Comparison of ENCODE assay signal across 7 mouse cellular contexts in the genomic region with DNA sequence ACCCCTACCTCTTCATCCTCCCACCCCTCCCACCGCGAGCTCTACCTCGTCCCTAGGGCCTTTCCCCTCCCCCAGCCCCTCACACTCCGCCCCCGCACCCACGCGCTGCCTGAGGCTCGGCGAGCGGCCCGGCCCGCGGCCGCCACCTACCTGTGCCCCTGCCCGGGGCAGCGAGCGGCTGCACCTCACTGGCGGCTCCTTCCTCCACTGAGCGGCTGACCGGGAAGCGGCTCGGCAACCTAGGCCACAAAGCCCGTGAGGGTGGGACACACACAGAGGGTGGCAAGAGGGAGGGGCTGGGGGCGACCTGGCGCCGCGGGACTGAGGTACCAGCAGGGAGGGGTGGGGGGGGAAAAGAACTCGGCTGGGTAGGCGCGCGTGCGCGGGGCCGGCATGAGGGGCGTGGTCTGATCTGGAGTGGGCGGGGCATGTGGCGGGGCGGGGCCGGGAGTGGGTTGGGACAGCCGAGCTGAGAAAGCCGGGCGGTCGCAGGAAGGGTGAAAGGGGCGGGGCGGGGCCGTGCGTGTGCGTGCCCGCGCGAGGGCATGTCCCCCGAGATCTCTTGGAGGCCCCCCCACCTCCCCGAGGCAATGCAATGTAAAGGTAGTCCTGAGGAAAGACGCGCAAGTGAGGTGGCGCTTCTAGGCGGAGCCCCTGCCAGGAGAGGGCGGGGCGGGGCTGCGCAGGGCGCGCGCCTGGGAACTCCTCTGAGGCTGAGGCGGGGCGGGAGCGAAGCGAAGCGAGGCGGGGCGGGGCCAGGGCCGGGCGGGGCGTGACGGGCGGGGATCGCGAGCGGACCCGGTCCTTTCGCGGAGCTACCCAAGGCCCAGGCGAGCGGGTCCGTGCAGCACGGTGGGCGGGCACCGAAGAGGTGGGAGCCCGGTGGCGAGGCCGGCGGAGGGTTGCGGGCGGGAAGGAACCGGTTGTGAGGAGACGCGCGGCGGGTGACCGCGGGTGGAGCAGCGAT. TPM values are rescaled to one million over a fixed set of nuclear protein-coding genes. Genes with fewer than 3 reads are reported as not detected.
A peak's percentile ranks its signal among the peaks of the same experiment; 100 is the strongest.
DNase-seq lines count a peak whose midpoint lies in the region; ATAC-seq lines count a peak whose summit lies in the region.

Gene Lrrc42, minus strand, starts transcription at position 408 of the 967 bp plus-strand sequence.
Gene Hspb11, plus strand, starts transcription at position 469 of the 967 bp plus-strand sequence.

- peak within 1 kb of the TSS; percentile 80 for H3K9ac ChIP-seq in embryonic facial prominence, embryonic 11.5 days (replicated peaks; ENCODE audit: low read length)
- peak within 1 kb of the TSS; percentile 84 for H3K9ac ChIP-seq in midbrain, embryonic 13.5 days (replicated peaks)

- ATAC-seq in embryonic facial prominence, embryonic 11.5 days (replicated peaks; ENCODE audit: insufficient number of reproducible peaks, low FRiP score, low TSS enrichment, low read depth), result peak; percentile 92
- peak; percentile 91 for ATAC-seq in granulocyte monocyte progenitor cell, adult 5-6 weeks (replicated peaks; ENCODE audit: poor library complexity, severe bottlenecking)
- ATAC-seq in midbrain, embryonic 13.5 days, result peak; percentile 96

- H3K27ac ChIP-seq in embryonic facial prominence, embryonic 11.5 days (replicated peaks; ENCODE audit: low read depth, low read length), result peak within 1 kb of the TSS; percentile 41; the same call in 1 of the 2 replicates
- peak within 1 kb of the TSS; percentile 96 for H3K27ac ChIP-seq in limb, embryonic 10.5 days
- peak within 1 kb of the TSS; percentile 85 for H3K27ac ChIP-seq in midbrain, embryonic 13.5 days

- DNase-seq in adrenal gland, postnatal 14 days, result peak; percentile 99
- DNase-seq in embryonic facial prominence, embryonic 11.5 days (ENCODE audit: low spot score), result peak; percentile 96
- peak; percentile 96 for DNase-seq in kidney, adult 11 months
- peak; percentile 100 for DNase-seq in limb, embryonic 10.5 days (ENCODE audit: low spot score)
- DNase-seq in spleen, adult 12 weeks (ENCODE audit: low spot score), result peak; percentile 92

- no peaks in the 10 kb centered on the region for H3K9me3 ChIP-seq in embryonic facial prominence, embryonic 11.5 days (replicated peaks; ENCODE audit: control insufficient read depth, low read length)
- no peaks in the 10 kb centered on the region for H3K9me3 ChIP-seq in limb, embryonic 10.5 days (replicated peaks)
- H3K9me3 ChIP-seq in midbrain, embryonic 13.5 days, result no peaks in the 10 kb centered on the region

- H3K4me2 ChIP-seq in embryonic facial prominence, embryonic 11.5 days (ENCODE audit: low read depth, low read length), result peak within 1 kb of the TSS; percentile 67
- peak within 1 kb of the TSS; percentile 67 for H3K4me2 ChIP-seq in midbrain, embryonic 13.5 days (replicated peaks)

- no peaks in the 10 kb centered on the region for H3K4me1 ChIP-seq in embryonic facial prominence, embryonic 11.5 days (ENCODE audit: control insufficient read depth, insufficient read depth, low read length)
- peaks cover 38% of the 10 kb centered on the region for H3K4me1 ChIP-seq in limb, embryonic 10.5 days
- H3K4me1 ChIP-seq in midbrain, embryonic 13.5 days (replicated peaks), result peaks cover 32% of the 10 kb centered on the region

- no peaks in the 10 kb centered on the region for H3K27me3 ChIP-seq in embryonic facial prominence, embryonic 11.5 days (ENCODE audit: control insufficient read depth, insufficient read depth, low read length)
- H3K27me3 ChIP-seq in limb, embryonic 10.5 days (ENCODE audit: low read depth, poor library complexity, severe bottlenecking), result no peaks in the 10 kb centered on the region
- no peaks in the 10 kb centered on the region for H3K27me3 ChIP-seq in midbrain, embryonic 13.5 days

- WGBS in embryonic facial prominence, embryonic 11.5 days, result under 1% methylated on average over 93 of the region's 101 CpGs
- under 1% methylated on average over 97 of the region's 101 CpGs for WGBS in limb, embryonic 10.5 days
- WGBS in midbrain, embryonic 13.5 days, result under 1% methylated on average over 98 of the region's 101 CpGs

- no peaks in the 10 kb centered on the region for H3K36me3 ChIP-seq in embryonic facial prominence, embryonic 11.5 days (replicated peaks; ENCODE audit: control insufficient read depth, insufficient read depth, low read depth, low read length)
- no peaks in the 10 kb centered on the region for H3K36me3 ChIP-seq in limb, embryonic 10.5 days
- no peaks in the 10 kb centered on the region for H3K36me3 ChIP-seq in midbrain, embryonic 13.5 days

- peak within 1 kb of the TSS; percentile 84 for H3K4me3 ChIP-seq in embryonic facial prominence, embryonic 11.5 days (ENCODE audit: low read depth, low read length)
- peak within 1 kb of the TSS; percentile 66 for H3K4me3 ChIP-seq in limb, embryonic 10.5 days
- peak within 1 kb of the TSS; percentile 75 for H3K4me3 ChIP-seq in midbrain, embryonic 13.5 days (replicated peaks)

RNA-seq across cellular contexts. Expression of gene Lrrc42, which starts in this region (rescaled TPM):
- total RNA-seq in adrenal gland, postnatal 14 days (2021), result 28.2 and 32.3 TPM in 2 replicates
- 101 and 105 TPM in 2 replicates for polyA plus RNA-seq in embryonic facial prominence, embryonic 11.5 days (2014; fragmentation: Nextera tagmentation; extraction: Ambion mirVana)
- total RNA-seq in granulocyte monocyte progenitor cell, adult 5-6 weeks (2014; fragmentation: Nextera tagmentation), result 20.4 and 21.8 TPM in 2 replicates
- total RNA-seq in granulocyte monocyte progenitor cell, adult 5-6 weeks (2017), result 2.5 and 4.7 TPM in 2 replicates
- 75.1 and 89.6 TPM in 2 replicates for polyA plus RNA-seq in limb, embryonic 10.5 days (2016; fragmentation: Nextera tagmentation; extraction: Ambion mirVana)
- 54.9 and 56.5 TPM in 2 replicates for polyA plus RNA-seq in midbrain, embryonic 13.5 days (2015; fragmentation: Nextera tagmentation; extraction: Ambion mirVana)

RNA-seq across cellular contexts. Expression of gene Hspb11, which starts in this region (rescaled TPM):
- total RNA-seq in adrenal gland, postnatal 14 days (2021), result 22.4 and 22.6 TPM in 2 replicates
- 27.5 and 37.7 TPM in 2 replicates for polyA plus RNA-seq in embryonic facial prominence, embryonic 11.5 days (2014; fragmentation: Nextera tagmentation; extraction: Ambion mirVana)
- total RNA-seq in granulocyte monocyte progenitor cell, adult 5-6 weeks (2014; fragmentation: Nextera tagmentation), result 7.8 and 18.0 TPM in 2 replicates
- total RNA-seq in granulocyte monocyte progenitor cell, adult 5-6 weeks (2017), result 7.9 and 14.2 TPM in 2 replicates
- 23.4 and 24.6 TPM in 2 replicates for polyA plus RNA-seq in limb, embryonic 10.5 days (2016; fragmentation: Nextera tagmentation; extraction: Ambion mirVana)
- 34.9 and 39.6 TPM in 2 replicates for polyA plus RNA-seq in midbrain, embryonic 13.5 days (2015; fragmentation: Nextera tagmentation; extraction: Ambion mirVana)

Comparison
In these comparisons a context has a peak if more than half of its experiments do, and no peak if none do; other contexts are left out.
1. Peak in every context shown above with its lines: DNase-seq, ATAC-seq, H3K4me3 ChIP-seq and H3K27ac ChIP-seq.
2. H3K27ac ChIP-seq: peak in every context shown above with its lines; median percentile 96 in limb, embryonic 10.5 days; 85 in midbrain, embryonic 13.5 days; 41 in embryonic facial prominence, embryonic 11.5 days.